Mouse (Mus musculus) heart, postnatal 0 days (tissue): ENCODE data around the gene Lamb3.

Experiments
- CTCF ChIP-seq: IDR thresholded peaks from 2 replicates; pipeline ENCODE4 v1.5.1; 2016; ENCODE audit warnings: antibody characterized with exemption, control low read depth, low read depth
- EP300 ChIP-seq: IDR thresholded peaks from 2 replicates; pipeline ENCODE4 v1.6.1; 2016; ENCODE audit warnings: antibody characterized with exemption, low read depth

DNA sequence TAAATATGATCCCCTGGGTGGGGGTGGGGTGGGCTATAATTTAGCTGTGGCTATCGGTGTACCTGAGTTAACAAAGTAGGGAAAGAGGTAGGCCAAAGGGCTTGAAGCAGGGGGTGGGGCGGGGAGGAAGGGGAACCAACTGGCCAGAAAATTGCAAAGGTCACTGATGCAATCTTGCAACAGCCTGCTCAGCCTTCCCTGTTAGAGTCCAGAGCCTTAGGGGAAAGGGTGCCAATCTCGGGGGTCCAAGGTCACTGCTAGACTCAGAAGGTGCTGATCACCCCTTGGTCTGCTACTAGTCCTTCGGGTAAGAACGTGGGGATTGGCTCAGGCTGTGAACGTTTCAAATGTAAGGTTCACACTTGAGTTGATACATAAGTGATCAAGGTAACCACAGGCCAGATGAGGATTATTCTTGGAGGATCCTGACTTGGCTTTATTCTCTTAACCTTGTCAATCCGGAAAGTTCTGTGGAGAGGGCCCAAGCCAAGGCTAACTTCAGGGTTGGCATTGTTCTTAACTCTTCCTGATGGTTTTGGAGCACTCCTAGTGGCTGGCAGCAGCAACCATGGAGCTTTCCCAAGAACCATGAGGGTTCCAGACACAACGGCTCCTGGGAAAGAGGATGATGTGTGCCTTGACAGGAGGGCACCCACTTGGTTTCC lies 67.0 kb downstream of the Lamb3 start:
- TF ChIP-seq CTCF (no peak), EP300 (no peak)
